Mouse (Mus musculus): ENCODE measurements around the gene Rhof.

Rhof gene

GRCm38 (mm10) chr5:123148073-123148722 lies 15.7 kb upstream of the Rhof start:
- DNase-seq (ENCODE audit: low spot score in 2 of 2): no peak

- no peak for DNase-seq (ENCODE audit: low spot score in 2 of 2)
These were observed 15.1 kb upstream of the Rhof start for GRCm38 (mm10) chr5:123147569-123147968.

GRCm38 (mm10) chr5:123146357-123146756 lies 13.9 kb upstream of the Rhof start:
- DNase-seq (ENCODE audit: low spot score in 2 of 2): no peak

GRCm38 (mm10) chr5:123144746-123145590 lies 12.5 kb upstream of the Rhof start:
- no peak for DNase-seq (ENCODE audit: low spot score in 2 of 2)

GRCm38 (mm10) chr5:123143971-123144745 lies 11.7 kb upstream of the Rhof start:
- DNase-seq (ENCODE audit: low spot score in 2 of 2): no peak

- DNase-seq (ENCODE audit: low spot score in 2 of 2): peak; percentile 43 to 55
These were observed 10.9 kb upstream of the Rhof start for GRCm38 (mm10) chr5:123143251-123143970.

GRCm38 (mm10) chr5:123142161-123143157 lies 10.0 kb upstream of the Rhof start, which contains the start of gene Setd1b:
TSS of gene Setd1b (plus strand) at chr5:123142193.
- peak; percentile 46 to 55 for DNase-seq (ENCODE audit: low spot score in 2 of 2)

GRCm38 (mm10) chr5:123141555-123142160 lies 9.2 kb upstream of the Rhof start:
- DNase-seq (ENCODE audit: low spot score in 2 of 2): peak in 1 of 2 experiments; percentile 58

GRCm38 (mm10) chr5:123140694-123141554 lies 8.4 kb upstream of the Rhof start:
- DNase-seq (ENCODE audit: low spot score in 2 of 2): peak; percentile 94 to 98

- peak in 1 of 2 experiments; percentile 40 for DNase-seq (ENCODE audit: low spot score in 2 of 2)
These were observed 7.5 kb upstream of the Rhof start for GRCm38 (mm10) chr5:123139722-123140627.

- peak; percentile 86 to 88 for DNase-seq (ENCODE audit: low spot score in 2 of 2)
These were observed 6.6 kb upstream of the Rhof start for GRCm38 (mm10) chr5:123138953-123139721.

- peak in 1 of 2 experiments; percentile 50 for DNase-seq (ENCODE audit: low spot score in 2 of 2)
These were observed 5.9 kb upstream of the Rhof start for GRCm38 (mm10) chr5:123138230-123138911.

- DNase-seq (ENCODE audit: low spot score in 2 of 2): peak in 1 of 2 experiments; percentile 35
These were observed 5.4 kb upstream of the Rhof start for GRCm38 (mm10) chr5:123137910-123138229.

- peak; percentile 67 to 70 for DNase-seq (ENCODE audit: low spot score in 2 of 2)
These were observed 4.8 kb upstream of the Rhof start for GRCm38 (mm10) chr5:123137044-123137909.

- DNase-seq (ENCODE audit: low spot score in 2 of 2): peak; percentile 82 to 85
These were observed 4.0 kb upstream of the Rhof start for GRCm38 (mm10) chr5:123136361-123137043.
